Mouse (Mus musculus) hindbrain, embryonic 16.5 days (tissue): ENCODE measurements around the gene Smtnl2. TPM values are rescaled to one million over a fixed set of nuclear protein-coding genes. Genes with fewer than 3 reads are reported as not detected.
"Not testable (repeated sequence)": the region's sequence is repeated elsewhere in the genome, so short reads cannot be mapped to it uniquely, and the experiment has no call there.

Experiments used
- ATAC-seq: fragments of 200-750 bp; cut with Nextera tagmentation; 2 replicates; pipeline ENCODE4 v1.8.0; 2017; ENCODE audit warnings: moderate TSS enrichment, moderate library complexity
- H3K27ac ChIP-seq: fragments of 300-500 bp; sonication (generic); 2 replicates; pipeline ENCODE4 v1.5.1; 2014; ENCODE audit warnings: low read depth, mild to moderate bottlenecking, control low read depth, low read length, moderate library complexity
- H3K27me3 ChIP-seq: fragments of 300-500 bp; sonication (generic); replicated peaks from 2 replicates; pipeline ENCODE4 v1.6.1; 2014; ENCODE audit warnings: low read length; ENCODE audit not compliant: control insufficient read depth, insufficient read depth
- H3K36me3 ChIP-seq: fragments of 300-500 bp; sonication (generic); 2 replicates; pipeline ENCODE4 v1.6.1; 2014; ENCODE audit warnings: mild to moderate bottlenecking, low read length, moderate library complexity, mixed read lengths; ENCODE audit not compliant: control insufficient read depth, insufficient read depth
- H3K4me1 ChIP-seq: fragments of 300-500 bp; sonication (generic); 2 replicates; pipeline ENCODE4 v1.6.1; 2014; ENCODE audit warnings: low read depth, low read length; ENCODE audit not compliant: control insufficient read depth, insufficient read depth
- H3K4me2 ChIP-seq: fragments of 300-500 bp; sonication (generic); 2 replicates; pipeline ENCODE4 v1.6.1; 2014; ENCODE audit warnings: mild to moderate bottlenecking, low read length, control low read depth, moderate library complexity
- H3K4me3 ChIP-seq: fragments of 300-500 bp; sonication (generic); 2 replicates; pipeline ENCODE4 v1.5.1; 2014; ENCODE audit warnings: mild to moderate bottlenecking, low read length, control low read depth, moderate library complexity
- H3K9ac ChIP-seq: fragments of 300-500 bp; sonication (generic); 2 replicates; pipeline ENCODE4 v1.6.1; 2014; ENCODE audit warnings: low read depth, mild to moderate bottlenecking, control low read depth, low read length, moderate library complexity
- H3K9me3 ChIP-seq: fragments of 300-500 bp; sonication (generic); 2 replicates; pipeline ENCODE4 v1.6.1; 2014; ENCODE audit warnings: mild to moderate bottlenecking, low read length, moderate library complexity; ENCODE audit not compliant: control insufficient read depth
- WGBS: fragments of 180-500 bp; shearing (Covaris S2); extraction: QIAGEN DNeasy Blood & Tissue Kit; methylation state at CpG from one replicate; pipeline ENCODE4 v1.1.7; 2014; 5-methylcytosine and 5-hydroxymethylcytosine counted together
- microRNA-seq: library from miRNA; unstranded; fragments of <30 nt; microRNA quantifications from one replicate; pipeline ENCODE4, GENCODE M21; 2017
- polyA plus RNA-seq: library from polyadenylated mRNA; unstranded; fragments of >200 nt; fragmentation: Nextera tagmentation; extraction: Ambion mirVana; gene quantifications from 2 replicates; pipeline ENCODE4 v1.2.1, GENCODE M21; 2015

The Smtnl2 gene
- polyA plus RNA-seq, 1 experiment from 2014 or later, result 12.3 TPM

- not testable (repeated sequence) for H3K4me3 ChIP-seq, ATAC-seq, H3K4me1 ChIP-seq, H3K36me3 ChIP-seq, H3K4me2 ChIP-seq, H3K9ac ChIP-seq, H3K9me3 ChIP-seq, H3K27me3 ChIP-seq, H3K27ac ChIP-seq
- 97% methylated on average over 5 of the region's 5 CpGs for WGBS
Measured at GRCm38 (mm10) chr11:72343238-72343625, 68.3 kb downstream of the Smtnl2 start.

GRCm38 (mm10) chr11:72342549-72343237 lies 68.8 kb downstream of the Smtnl2 start:
- H3K9me3 ChIP-seq, result no peaks in the 10 kb centered on the region
- H3K4me3 ChIP-seq, result no peak overlapping the region
- peak overlapping the region; percentile 43 for H3K4me2 ChIP-seq
- peak; percentile 78 for ATAC-seq
- H3K36me3 ChIP-seq, result no peaks in the 10 kb centered on the region
- 13% methylated on average over 7 of the region's 7 CpGs for WGBS
- 0 out of 2 replicates have a peak overlapping the region, but pooled peaks have one; percentile 44 for H3K9ac ChIP-seq
- no peaks in the 10 kb centered on the region for H3K27me3 ChIP-seq
- H3K27ac ChIP-seq, result no peak overlapping the region
- peaks cover 8% of the 10 kb centered on the region for H3K4me1 ChIP-seq

GRCm38 (mm10) chr11:72339716-72340115 lies 71.8 kb downstream of the Smtnl2 start:
- Histone ChIP-seq H3K4me2 (no peak overlapping the region), H3K9ac (no peak overlapping the region), H3K27me3 (no peaks in the 10 kb centered on the region), H3K4me3 (no peak overlapping the region), H3K27ac (no peak overlapping the region), H3K36me3 (no peaks in the 10 kb centered on the region), H3K4me1 (peaks cover 8% of the 10 kb centered on the region), H3K9me3 (no peaks in the 10 kb centered on the region)
- no peak for ATAC-seq
- 73% methylated on average over 4 of the region's 4 CpGs for WGBS

Small RNA genes lying within 50 kb of the gene (microRNA-seq; reads per million reads assigned to microRNA genes)
- not detected for gene Mir6338

Other genes with a start within 250 kb of the Smtnl2 start
- 1.3 and 1.4 TPM in 2 replicates for gene Gm43951, start 204.9 kb downstream of the Smtnl2 start, polyA plus RNA-seq
- 13.3 and 14.1 TPM in 2 replicates for gene 4933427D14Rik, start 204.3 kb downstream of the Smtnl2 start, polyA plus RNA-seq
- 158 and 167 TPM in 2 replicates for gene Txndc17, start 204.2 kb downstream of the Smtnl2 start, polyA plus RNA-seq
- gene Med31, start 196.1 kb downstream of the Smtnl2 start, polyA plus RNA-seq, result 50.4 and 53.9 TPM in 2 replicates
- gene Slc13a5, start 144.5 kb downstream of the Smtnl2 start, polyA plus RNA-seq, result 3.9 and 4.2 TPM in 2 replicates
- 1.1 and 2.4 TPM in 2 replicates for gene Xaf1, start 110.1 kb downstream of the Smtnl2 start, polyA plus RNA-seq
- gene Fbxo39, start 97.3 kb downstream of the Smtnl2 start, polyA plus RNA-seq, result not detected in 2 replicates
- gene Tekt1, start 49.3 kb downstream of the Smtnl2 start, polyA plus RNA-seq, result 9.0 and 9.6 TPM in 2 replicates
- not detected in 2 replicates for gene Ggt6, start 23.8 kb upstream of the Smtnl2 start, polyA plus RNA-seq
- gene Mybbp1a, start 29.6 kb upstream of the Smtnl2 start, polyA plus RNA-seq, result 54.2 and 63.0 TPM in 2 replicates
- gene Spns2, start 78.2 kb upstream of the Smtnl2 start, polyA plus RNA-seq, result 6.0 and 8.2 TPM in 2 replicates
- gene Spns3, start 138.8 kb upstream of the Smtnl2 start, polyA plus RNA-seq, result 0.09 TPM in 1 of 2 replicates, not detected in the other
- 76.5 and 82.2 TPM in 2 replicates for gene Ube2g1, start 195.6 kb upstream of the Smtnl2 start, polyA plus RNA-seq